Mouse (Mus musculus): ENCODE results near the gene Gata5. TPM values are rescaled to one million over a fixed set of nuclear protein-coding genes. Genes with fewer than 3 reads are reported as not detected.

The Gata5 gene
- polyA plus RNA-seq, 2 experiments: 0.22 to 0.27 TPM

GRCm38 (mm10) chr2:180346820-180347497 is 12.5 kb upstream of the Gata5 start:
- H3K27ac ChIP-seq: no peak overlapping the region
- H3K27me3 ChIP-seq (ENCODE audit: control insufficient read depth, insufficient read depth, low read length): no peaks in the 10 kb centered on the region
- H3K9ac ChIP-seq (replicated peaks): no peak overlapping the region
- no peak overlapping the region for H3K4me2 ChIP-seq (ENCODE audit: low read depth)
- no peak overlapping the region for H3K4me3 ChIP-seq (ENCODE audit: insufficient read depth in 1 of 2, low read depth in 2 of 2, low read length in 2 of 2)
- H3K36me3 ChIP-seq (replicated peaks; ENCODE audit: control insufficient read depth, insufficient read depth, low read depth): no peaks in the 10 kb centered on the region
- H3K4me1 ChIP-seq (replicated peaks; ENCODE audit: control insufficient read depth in 2 of 2, insufficient read depth in 2 of 2, low read length in 1 of 2): no peaks in the 10 kb centered on the region
- WGBS (ENCODE audit: insufficient replicate concordance): 24% methylated on average over 9 of the region's 9 CpGs
- DNase-seq (ENCODE audit: low read depth in 3 of 3, low spot score in 3 of 3) (peak; percentile 35 to 47 (median 36)), ATAC-seq (ENCODE audit: insufficient read depth) (peak; percentile 23; the same call in 1 of the 2 replicates)
- H3K9me3 ChIP-seq (ENCODE audit: control insufficient read depth, low read length): no peaks in the 10 kb centered on the region
- TF ChIP-seq CTCF (IDR thresholded peaks at IDR 0.05; ENCODE audit: low read depth) (peak; percentile 94), EP300 (IDR thresholded peaks at IDR 0.05; ENCODE audit: low read depth) (no peak)

GRCm38 (mm10) chr2:180343092-180343491 is 8.6 kb upstream of the Gata5 start:
- Histone ChIP-seq H3K9me3 (ENCODE audit: control insufficient read depth, low read length) (no peaks in the 10 kb centered on the region), H3K36me3 (replicated peaks; ENCODE audit: control insufficient read depth, insufficient read depth, low read depth) (no peaks in the 10 kb centered on the region), H3K27me3 (ENCODE audit: control insufficient read depth, insufficient read depth, low read length) (no peaks in the 10 kb centered on the region; the same call in 1 of the 2 replicates), H3K4me3 (ENCODE audit: insufficient read depth in 1 of 2, low read depth in 2 of 2, low read length in 2 of 2) (no peak overlapping the region), H3K27ac (no peak overlapping the region), H3K9ac (replicated peaks) (no peak overlapping the region), H3K4me2 (ENCODE audit: low read depth) (no peak overlapping the region), H3K4me1 (replicated peaks; ENCODE audit: control insufficient read depth in 2 of 2, insufficient read depth in 2 of 2, low read length in 1 of 2) (no peaks in the 10 kb centered on the region)
- TF ChIP-seq EP300 (IDR thresholded peaks at IDR 0.05; ENCODE audit: low read depth) (no peak), CTCF (IDR thresholded peaks at IDR 0.05; ENCODE audit: low read depth) (no peak)
- DNase-seq (ENCODE audit: low read depth in 3 of 3, low spot score in 3 of 3) (no peak), ATAC-seq (ENCODE audit: insufficient read depth) (no peak)
- 60% methylated on average over 13 of the region's 13 CpGs for whole genome bisulfite sequencing (ENCODE audit: insufficient replicate concordance)

GRCm38 (mm10) chr2:180342189-180342588 is 7.7 kb upstream of the Gata5 start:
- WGBS (ENCODE audit: insufficient replicate concordance): 6% methylated on average over 2 of the region's 2 CpGs
- no peak overlapping the region for H3K27ac ChIP-seq

DNA sequence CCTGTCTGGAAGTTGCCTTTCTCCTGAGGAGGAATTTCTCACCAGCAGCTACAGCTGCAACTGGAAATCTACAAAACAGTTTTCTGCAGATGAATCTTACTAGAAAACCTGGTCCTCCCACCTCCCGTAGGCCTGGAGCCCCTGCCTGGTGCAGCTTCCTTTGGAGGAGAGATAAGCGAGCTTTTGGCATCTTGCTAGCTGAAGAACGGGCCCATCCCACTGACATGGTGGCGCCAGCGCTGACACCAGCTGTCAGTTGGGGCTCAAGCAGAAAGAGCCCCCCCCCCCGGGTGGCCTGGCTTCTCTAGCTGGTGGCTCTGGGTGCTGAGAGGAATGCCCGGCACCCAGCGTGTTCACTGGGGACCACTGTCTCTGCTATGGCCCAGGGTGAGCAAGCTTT is 6.7 kb upstream of the Gata5 start:
- H3K27me3 ChIP-seq (ENCODE audit: control insufficient read depth, insufficient read depth, low read length): no peaks in the 10 kb centered on the region; the same call in 1 of the 2 replicates
- no peaks in the 10 kb centered on the region for H3K4me1 ChIP-seq (replicated peaks; ENCODE audit: control insufficient read depth in 2 of 2, insufficient read depth in 2 of 2, low read length in 1 of 2)
- TF ChIP-seq CTCF (IDR thresholded peaks at IDR 0.05; ENCODE audit: low read depth) (no peak), EP300 (IDR thresholded peaks at IDR 0.05; ENCODE audit: low read depth) (no peak)
- H3K36me3 ChIP-seq (replicated peaks; ENCODE audit: control insufficient read depth, insufficient read depth, low read depth): no peaks in the 10 kb centered on the region
- no peaks in the 10 kb centered on the region for H3K9me3 ChIP-seq (ENCODE audit: control insufficient read depth, low read length)
- DNase-seq (ENCODE audit: low read depth in 3 of 3, low spot score in 3 of 3): no peak
- no peak overlapping the region for H3K4me2 ChIP-seq (ENCODE audit: low read depth)
- H3K4me3 ChIP-seq (ENCODE audit: insufficient read depth in 1 of 2, low read depth in 2 of 2, low read length in 2 of 2): no peak overlapping the region
- 22% methylated on average over 8 of the region's 8 CpGs for WGBS (ENCODE audit: insufficient replicate concordance)
- no peak overlapping the region for H3K27ac ChIP-seq
- no peak overlapping the region for H3K9ac ChIP-seq (replicated peaks)
- ATAC-seq (ENCODE audit: insufficient read depth): no peak

More at GRCm38 (mm10) chr2:180342189-180342588, 7.7 kb upstream of the Gata5 start:
- no peak for DNase-seq (ENCODE audit: low read depth in 3 of 3, low spot score in 3 of 3)
- no peak for ATAC-seq (ENCODE audit: insufficient read depth)
- H3K27me3 ChIP-seq (ENCODE audit: control insufficient read depth, insufficient read depth, low read length): no peaks in the 10 kb centered on the region; the same call in 1 of the 2 replicates
- TF ChIP-seq EP300 (IDR thresholded peaks at IDR 0.05; ENCODE audit: low read depth): no peak
- TF ChIP-seq CTCF (IDR thresholded peaks at IDR 0.05; ENCODE audit: low read depth): no peak
- H3K9ac ChIP-seq (replicated peaks): no peak overlapping the region
- H3K4me3 ChIP-seq (ENCODE audit: insufficient read depth in 1 of 2, low read depth in 2 of 2, low read length in 2 of 2): no peak overlapping the region
- no peaks in the 10 kb centered on the region for H3K4me1 ChIP-seq (replicated peaks; ENCODE audit: control insufficient read depth in 2 of 2, insufficient read depth in 2 of 2, low read length in 1 of 2)
- H3K4me2 ChIP-seq (ENCODE audit: low read depth): no peak overlapping the region
- H3K36me3 ChIP-seq (replicated peaks; ENCODE audit: control insufficient read depth, insufficient read depth, low read depth): no peaks in the 10 kb centered on the region
- no peaks in the 10 kb centered on the region for H3K9me3 ChIP-seq (ENCODE audit: control insufficient read depth, low read length)

- ATAC-seq (ENCODE audit: insufficient read depth) (no peak), DNase-seq (ENCODE audit: low read depth in 3 of 3, low spot score in 3 of 3) (no peak)
- TF ChIP-seq CTCF (IDR thresholded peaks at IDR 0.05; ENCODE audit: low read depth): no peak
- TF ChIP-seq EP300 (IDR thresholded peaks at IDR 0.05; ENCODE audit: low read depth): no peak
These were observed 5.4 kb upstream of the Gata5 start for GRCm38 (mm10) chr2:180339886-180340285.

More at GRCm38 (mm10) chr2:180339886-180340285, 5.4 kb upstream of the Gata5 start:
- H3K36me3 ChIP-seq (replicated peaks; ENCODE audit: control insufficient read depth, insufficient read depth, low read depth): no peaks in the 10 kb centered on the region
- H3K4me2 ChIP-seq (ENCODE audit: low read depth): no peak overlapping the region
- no peaks in the 10 kb centered on the region for H3K4me1 ChIP-seq (replicated peaks; ENCODE audit: control insufficient read depth in 2 of 2, insufficient read depth in 2 of 2, low read length in 1 of 2)
- 43% methylated on average over 11 of the region's 11 CpGs for WGBS (ENCODE audit: insufficient replicate concordance)
- H3K27ac ChIP-seq: no peak overlapping the region
- H3K27me3 ChIP-seq (ENCODE audit: control insufficient read depth, insufficient read depth, low read length): peaks cover 8% of the 10 kb centered on the region
- H3K4me3 ChIP-seq (ENCODE audit: insufficient read depth in 1 of 2, low read depth in 2 of 2, low read length in 2 of 2): no peak overlapping the region
- H3K9ac ChIP-seq (replicated peaks): no peak overlapping the region
- H3K9me3 ChIP-seq (ENCODE audit: control insufficient read depth, low read length): no peaks in the 10 kb centered on the region
